Mouse (Mus musculus): ENCODE measurements around the gene Usp6nl. TPM values are rescaled to one million over a fixed set of nuclear protein-coding genes. Genes with fewer than 3 reads are reported as not detected.

Gene Usp6nl
- total and polyA plus RNA-seq, 3 experiments = 8.9 to 67.1 (median 24.8) TPM

DNA sequence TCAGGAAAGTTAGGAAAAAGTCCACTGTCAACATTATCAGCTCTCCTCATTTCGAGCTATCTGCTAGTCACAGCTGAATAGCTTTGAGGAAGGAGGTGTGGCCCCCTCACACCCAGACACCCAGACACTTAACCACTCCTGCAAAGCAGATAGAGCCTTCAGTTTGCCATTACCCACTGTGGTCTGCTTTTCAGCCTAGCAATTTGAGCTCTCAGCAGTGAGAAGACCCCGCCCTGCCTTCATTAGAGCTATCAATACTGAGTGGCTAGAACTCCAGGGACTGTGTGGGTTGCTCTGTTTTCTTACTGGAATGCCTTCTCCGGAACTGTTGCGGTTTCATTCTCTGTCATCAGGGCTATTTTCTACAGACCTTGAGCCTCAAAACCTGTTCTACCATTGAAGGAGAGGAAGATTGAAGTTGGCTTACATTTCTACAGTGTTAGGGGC lies 122.3 kb downstream of the Usp6nl start (continued):
- TF ChIP-seq SIN3A (IDR thresholded peaks at IDR 0.05; ENCODE audit: low read length) = peak; percentile 60
- TF ChIP-seq E2F4 (IDR thresholded peaks at IDR 0.05; ENCODE audit: borderline replicate concordance, low read depth, low read length) = no peak
- TF ChIP-seq GABPA (IDR thresholded peaks at IDR 0.05; ENCODE audit: low read depth, low read length) = no peak

DNA sequence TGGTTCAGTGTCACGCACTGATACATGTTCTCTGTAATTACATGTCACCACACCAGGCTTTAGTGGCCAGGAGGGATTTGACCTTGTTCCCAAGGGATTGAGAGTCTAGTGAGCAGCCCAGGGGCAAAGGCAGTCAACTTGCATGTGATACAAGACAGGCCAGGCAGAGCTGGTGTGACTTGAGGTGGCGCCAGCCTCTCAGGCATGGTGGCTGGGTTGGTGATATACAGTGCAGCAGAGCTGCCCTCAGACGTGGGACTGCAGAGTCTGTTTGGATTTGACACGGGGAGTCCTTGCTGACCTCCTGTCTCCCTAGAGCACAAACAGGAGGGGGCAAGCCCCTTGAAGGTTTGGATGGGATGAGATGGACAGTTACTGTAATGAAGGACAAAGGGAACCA lies 123.4 kb downstream of the Usp6nl start:
- Histone ChIP-seq H3K4me1 (ENCODE audit: control insufficient read depth in 1 of 2, insufficient read depth in 2 of 2, low read length in 2 of 2) (peaks cover 6 to 24% of the 10 kb centered on the region in 2 experiments), H3K27me3 (ENCODE audit: control insufficient read depth in 1 of 2, insufficient read depth in 2 of 2, low read length in 2 of 2) (no peaks in the 10 kb centered on the region), H3K4me3 (ENCODE audit: control insufficient read depth in 1 of 2, insufficient read depth in 1 of 2, low read depth in 2 of 2, low read length in 2 of 2) (no peak overlapping the region), H3K79me2 (ENCODE audit: control insufficient read depth, insufficient read depth, low read length, poor library complexity) (no peaks in the 10 kb centered on the region), H3K36me3 (ENCODE audit: control insufficient read depth in 1 of 2, insufficient read depth in 2 of 2, low read length in 2 of 2) (peaks cover 4 to 15% of the 10 kb centered on the region in 2 experiments; a peak in 3 of 4 replicates), H3K27ac (ENCODE audit: control insufficient read depth, low read depth, low read length) (no peak overlapping the region), H3K9ac (ENCODE audit: control insufficient read depth, low read depth, low read length, poor library complexity, severe bottlenecking) (no peak overlapping the region), H3K9me3 (replicated peaks; ENCODE audit: insufficient read depth, low read length) (no peaks in the 10 kb centered on the region)
- TF ChIP-seq KAT2A (conservative IDR thresholded peaks at IDR 0.05; ENCODE audit: low read depth, low read length) (no peak), UBTF (IDR thresholded peaks at IDR 0.05; ENCODE audit: borderline replicate concordance, insufficient read depth, low read depth, low read length) (no peak), MAX (IDR thresholded peaks at IDR 0.05; ENCODE audit: low read length) (no peak), MAZ (IDR thresholded peaks at IDR 0.05; ENCODE audit: low read depth, low read length) (no peak)
- no peak for DNase-seq (ENCODE audit: low read depth, low spot score)

GRCm38 (mm10) chr2:6448880-6449279 lies 126.4 kb downstream of the Usp6nl start:
- no peaks in the 10 kb centered on the region for H3K79me2 ChIP-seq (ENCODE audit: control insufficient read depth, insufficient read depth, low read length, poor library complexity)
- 0 out of 2 replicates have a peak, but pooled peaks have one; percentile 9 for TF ChIP-seq GATA1 (IDR thresholded peaks at IDR 0.05; ENCODE audit: low read depth, low read length)
- TF ChIP-seq TCF12 (IDR thresholded peaks at IDR 0.05; ENCODE audit: low read depth, low read length) = no peak
- H3K4me3 ChIP-seq (ENCODE audit: control insufficient read depth in 1 of 2, insufficient read depth in 1 of 2, low read depth in 2 of 2, low read length in 2 of 2) = no peak overlapping the region
- peaks cover 6 to 24% of the 10 kb centered on the region in 2 experiments for H3K4me1 ChIP-seq (ENCODE audit: control insufficient read depth in 1 of 2, insufficient read depth in 2 of 2, low read length in 2 of 2)
- no peak overlapping the region for H3K27ac ChIP-seq (ENCODE audit: control insufficient read depth, low read depth, low read length)
- no peak overlapping the region for H3K9ac ChIP-seq (ENCODE audit: control insufficient read depth, low read depth, low read length, poor library complexity, severe bottlenecking)
- H3K27me3 ChIP-seq (ENCODE audit: control insufficient read depth in 1 of 2, insufficient read depth in 2 of 2, low read length in 2 of 2) = no peaks in the 10 kb centered on the region
- H3K9me3 ChIP-seq (replicated peaks; ENCODE audit: insufficient read depth, low read length) = no peaks in the 10 kb centered on the region
- peak; percentile 71 for DNase-seq (ENCODE audit: low read depth, low spot score)
- peaks cover 0 to 15% of the 10 kb centered on the region in 2 experiments; a peak in 2 of 4 replicates for H3K36me3 ChIP-seq (ENCODE audit: control insufficient read depth in 1 of 2, insufficient read depth in 2 of 2, low read length in 2 of 2)

- Histone ChIP-seq H3K79me2 (ENCODE audit: control insufficient read depth, insufficient read depth, low read length, poor library complexity) (no peaks in the 10 kb centered on the region), H3K27me3 (ENCODE audit: control insufficient read depth in 1 of 2, insufficient read depth in 2 of 2, low read length in 2 of 2) (no peaks in the 10 kb centered on the region), H3K4me1 (ENCODE audit: control insufficient read depth in 1 of 2, insufficient read depth in 2 of 2, low read length in 2 of 2) (peaks cover 4 to 22% of the 10 kb centered on the region in 2 experiments), H3K9ac (ENCODE audit: control insufficient read depth, low read depth, low read length, poor library complexity, severe bottlenecking) (no peak overlapping the region), H3K27ac (ENCODE audit: control insufficient read depth, low read depth, low read length) (no peak overlapping the region), H3K36me3 (ENCODE audit: control insufficient read depth in 1 of 2, insufficient read depth in 2 of 2, low read length in 2 of 2) (peaks cover 0 to 10% of the 10 kb centered on the region in 2 experiments; a peak in 2 of 4 replicates), H3K4me3 (ENCODE audit: control insufficient read depth in 1 of 2, insufficient read depth in 1 of 2, low read depth in 2 of 2, low read length in 2 of 2) (no peak overlapping the region), H3K9me3 (replicated peaks; ENCODE audit: insufficient read depth, low read length) (no peaks in the 10 kb centered on the region)
- DNase-seq (ENCODE audit: low read depth, low spot score) = no peak
- TF ChIP-seq CTCF (IDR thresholded peaks at IDR 0.05 in 2 of 3, conservative IDR thresholded peaks at IDR 0.05 in 1 of 3; ENCODE audit: control insufficient read depth in 1 of 3, insufficient read depth in 1 of 3, low read depth in 2 of 3, low read length in 3 of 3, poor library complexity in 1 of 3, severe bottlenecking in 1 of 3) (no peak), ETS1 (IDR thresholded peaks at IDR 0.05; ENCODE audit: low read depth, low read length) (no peak), GATA1 (IDR thresholded peaks at IDR 0.05; ENCODE audit: low read depth, low read length) (no peak), E2F4 (IDR thresholded peaks at IDR 0.05; ENCODE audit: borderline replicate concordance, low read depth, low read length) (no peak), JUND (IDR thresholded peaks at IDR 0.05; ENCODE audit: low read depth, low read length) (no peak), TCF12 (IDR thresholded peaks at IDR 0.05; ENCODE audit: low read depth, low read length) (no peak), TBP (IDR thresholded peaks at IDR 0.05; ENCODE audit: low read depth, low read length) (no peak), KAT2A (conservative IDR thresholded peaks at IDR 0.05; ENCODE audit: low read depth, low read length) (no peak), ZC3H11A (IDR thresholded peaks at IDR 0.05; ENCODE audit: low read depth, low read length) (no peak), POLR2AphosphoS5 (IDR thresholded peaks at IDR 0.05; ENCODE audit: borderline replicate concordance, low read depth, low read length) (no peak), CHD2 (IDR thresholded peaks at IDR 0.05; ENCODE audit: low read length) (no peak), POLR2A (IDR thresholded peaks at IDR 0.05; ENCODE audit: control insufficient read depth in 1 of 2, insufficient read depth in 1 of 2, low read depth in 1 of 2, low read length in 2 of 2, poor library complexity in 1 of 2) (no peak), RCOR1 (IDR thresholded peaks at IDR 0.05; ENCODE audit: low read depth, low read length) (no peak)
Observed at GRCm38 (mm10) chr2:6449656-6450055, 127.2 kb downstream of the Usp6nl start.
